Mouse (Mus musculus) cerebellum, adult 11-12 months (tissue): ENCODE results near the gene Sft2d1.
A peak's percentile ranks its signal among the peaks of the same experiment; 100 is the strongest.
"Not testable (repeated sequence)": the region's sequence is repeated elsewhere in the genome, so short reads cannot be mapped to it uniquely, and the experiment has no call there.

Experiments
- DNase-seq: peaks from one replicate; pipeline ENCODE4 v3.0.0; 2022

The Sft2d1 gene

DNA sequence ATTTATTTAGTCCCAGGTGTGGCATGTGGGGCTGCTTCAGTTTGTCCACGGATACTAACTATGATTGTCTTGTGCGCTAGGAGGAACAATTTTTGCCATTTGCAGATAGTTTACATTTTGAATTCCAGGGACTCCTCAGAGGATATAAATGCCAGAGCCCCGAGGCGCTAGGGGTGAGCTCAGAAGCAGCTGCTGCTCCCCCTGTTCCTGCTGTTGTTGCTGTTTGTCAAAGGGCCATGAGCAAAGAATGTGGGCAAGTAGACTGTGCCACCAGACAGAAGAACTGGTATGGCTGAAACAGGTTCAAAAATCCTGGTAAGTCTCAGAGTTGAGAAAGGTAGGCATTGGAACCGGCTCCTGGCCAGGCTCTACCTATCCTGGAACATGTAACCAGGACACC, 7.2 kb upstream of the Sft2d1 start:
- no peak for DNase-seq

DNA sequence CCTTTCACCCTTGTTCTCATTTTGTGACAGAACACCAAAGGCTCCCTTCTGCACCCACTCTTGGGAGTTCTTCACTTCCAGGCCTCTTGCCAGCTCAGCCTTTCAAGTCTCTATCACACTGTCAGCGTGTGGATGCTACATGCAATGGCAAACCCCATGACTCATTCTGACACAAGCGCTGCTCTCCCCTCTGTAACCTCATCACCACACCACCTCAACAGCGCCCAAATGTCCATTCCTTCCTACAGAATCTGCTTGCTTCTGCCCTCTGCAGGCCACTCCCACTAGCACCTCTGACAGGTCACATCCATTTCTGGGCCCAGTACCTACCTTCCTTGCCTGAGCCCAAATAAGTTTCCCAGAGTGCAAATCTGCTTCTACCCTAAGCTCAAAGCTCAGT, 5.1 kb upstream of the Sft2d1 start:
- DNase-seq = no peak

DNA sequence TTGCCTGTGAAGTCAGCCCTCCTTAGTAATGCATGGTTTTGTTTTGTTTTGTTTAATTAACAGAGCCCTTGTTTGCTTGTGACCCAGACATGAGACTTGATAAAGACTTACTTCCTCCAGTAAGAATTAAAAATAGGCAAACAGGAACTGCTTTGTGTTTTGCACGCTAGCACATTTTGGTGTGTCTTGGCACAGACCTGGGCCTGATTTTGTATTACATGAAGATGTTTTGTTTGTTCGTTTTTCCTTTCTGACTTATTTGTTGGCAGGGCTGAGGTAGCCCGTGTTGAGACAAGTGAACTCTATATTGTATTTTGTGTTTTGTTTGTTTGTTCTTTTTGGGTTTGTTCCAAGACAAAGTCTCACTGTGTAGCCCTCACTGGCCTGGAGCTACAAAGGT, 849 bp downstream of the Sft2d1 start:
- no peak for DNase-seq

DNA sequence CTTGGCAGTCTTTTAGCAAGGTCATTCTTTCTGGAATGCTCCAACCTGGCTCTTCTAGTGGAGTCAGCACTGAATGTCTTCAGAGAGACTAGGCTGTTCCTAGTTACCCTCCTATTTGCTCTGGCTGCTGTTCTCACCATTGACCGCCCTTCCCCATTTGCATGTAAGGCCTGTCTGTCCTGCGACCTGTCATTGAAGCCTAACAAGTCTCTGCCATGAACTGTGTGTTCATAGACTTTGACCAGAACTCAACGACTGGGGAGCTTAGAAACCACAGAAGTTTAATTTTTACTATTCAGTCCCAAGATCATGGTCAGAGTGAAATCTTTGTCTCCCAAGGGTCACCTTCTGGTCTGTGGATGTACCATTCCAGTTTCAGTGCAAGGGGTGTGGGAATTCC, 3.1 kb downstream of the Sft2d1 start:
- no peak for DNase-seq

DNA sequence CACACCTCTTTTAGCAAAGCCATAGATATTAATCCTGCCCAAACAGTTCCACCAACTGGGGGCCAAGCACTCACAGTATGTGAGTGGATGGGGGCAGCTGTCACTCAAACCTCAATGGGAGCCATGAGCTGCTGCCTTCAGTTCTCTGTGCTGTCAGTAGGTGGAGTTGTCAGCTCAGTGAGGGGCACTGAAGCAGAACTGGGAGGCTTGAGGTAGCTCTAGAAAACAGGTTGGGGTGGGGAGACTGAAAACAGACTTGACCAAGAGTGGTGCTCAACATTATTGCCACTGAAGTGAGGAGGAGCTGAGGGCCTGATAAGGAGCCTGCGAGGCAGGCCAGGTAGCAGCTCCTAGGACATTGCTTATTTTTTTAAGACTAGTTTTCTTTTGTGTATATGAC, 5.3 kb downstream of the Sft2d1 start:
- no peak for DNase-seq

DNA sequence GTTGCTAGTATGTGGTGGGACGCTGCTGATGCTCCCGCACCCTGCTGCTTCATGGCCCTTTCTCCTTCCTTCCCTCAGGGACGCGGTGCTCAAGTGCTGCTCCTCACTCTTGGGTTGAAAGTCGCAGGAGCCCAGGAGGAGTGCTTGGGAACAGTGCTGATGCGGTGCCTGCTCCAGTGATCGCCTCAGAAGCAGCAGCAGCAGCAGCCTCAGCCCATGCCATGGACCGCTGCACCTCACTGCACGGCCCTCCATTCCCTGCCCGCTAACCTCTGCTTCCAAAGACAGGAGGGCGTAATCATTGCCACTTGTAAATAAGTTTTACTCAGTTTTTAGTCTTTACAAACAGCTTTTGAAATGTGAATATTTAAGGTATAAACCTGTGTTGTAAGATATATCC, 16.0 kb downstream of the Sft2d1 start:
- not testable (repeated sequence) for DNase-seq

DNA sequence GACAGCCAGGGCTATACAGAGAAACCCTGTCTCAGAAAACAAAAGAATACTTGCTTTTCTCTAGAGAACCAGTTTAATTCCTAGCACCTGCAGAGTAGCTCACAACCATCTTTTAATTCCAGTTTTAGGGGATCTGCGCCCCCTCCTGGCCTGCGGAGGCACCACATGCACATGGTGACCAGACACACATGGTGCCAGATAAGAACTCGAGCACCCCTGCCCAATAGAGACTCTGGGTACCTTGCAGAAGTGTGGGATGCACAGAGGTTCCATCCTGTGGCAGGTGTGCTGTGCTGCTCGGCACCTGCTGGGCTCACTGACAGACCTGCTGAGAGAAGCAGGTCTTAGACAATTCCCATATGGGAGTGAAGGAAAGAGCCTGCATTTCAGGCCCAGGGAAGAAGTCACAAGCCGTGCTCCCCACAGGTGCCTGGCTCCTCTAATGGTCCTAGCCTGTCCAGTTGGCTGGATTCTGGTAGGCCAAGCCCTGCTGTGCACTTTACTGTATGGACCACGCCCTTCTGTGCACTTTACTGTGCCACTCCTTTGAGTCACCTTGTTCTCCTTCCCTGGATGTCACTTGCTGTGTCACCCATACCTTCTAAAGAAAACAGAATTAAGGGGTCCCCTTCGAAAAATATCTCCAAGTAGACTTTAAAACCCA, 17.7 kb downstream of the Sft2d1 start:
- DNase-seq = no peak

DNA sequence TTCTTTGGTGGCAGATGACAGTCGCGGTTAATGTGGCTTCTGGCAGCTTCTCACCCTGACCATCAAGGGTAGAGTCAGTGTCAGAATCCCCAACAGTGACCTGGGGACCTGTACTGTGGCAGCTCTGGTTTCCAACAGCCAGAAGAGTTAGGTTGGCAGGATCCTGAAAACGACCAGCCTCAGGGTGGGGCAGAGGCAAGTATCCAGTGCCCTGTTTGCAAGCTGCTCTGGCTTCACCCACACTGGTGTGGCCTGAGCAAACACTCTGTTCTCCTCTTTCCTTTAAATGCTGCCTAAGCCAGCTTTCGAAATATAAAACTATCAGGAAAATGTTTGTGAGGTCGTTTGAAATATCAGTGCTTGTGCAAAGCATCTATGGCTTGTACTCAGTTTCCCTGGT, 19.7 kb downstream of the Sft2d1 start:
- DNase-seq = no peak

DNA sequence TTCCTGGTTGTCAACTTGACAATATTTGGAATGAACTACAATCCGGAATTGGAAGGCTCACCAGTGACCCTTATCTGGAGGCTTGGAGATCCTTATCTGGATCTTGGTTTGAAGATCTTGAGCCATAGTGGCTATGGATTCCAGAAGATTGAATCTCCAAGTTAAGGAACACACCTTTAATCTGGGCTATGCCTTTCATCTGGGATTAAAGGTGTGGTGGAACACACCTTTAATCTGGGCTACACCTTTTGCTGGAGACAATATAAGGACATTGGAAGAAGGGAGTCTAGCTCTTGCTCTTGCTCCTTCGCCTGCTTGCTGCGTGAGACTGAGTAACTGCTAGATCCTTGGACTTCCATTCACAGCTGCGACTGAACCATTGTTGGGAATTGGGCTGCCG, 26.3 kb downstream of the Sft2d1 start, which contains the start of gene Prr18:
Gene Prr18, plus strand, starts transcription at position 301 of the 400 bp plus-strand sequence.
- not testable (repeated sequence) for DNase-seq

DNA sequence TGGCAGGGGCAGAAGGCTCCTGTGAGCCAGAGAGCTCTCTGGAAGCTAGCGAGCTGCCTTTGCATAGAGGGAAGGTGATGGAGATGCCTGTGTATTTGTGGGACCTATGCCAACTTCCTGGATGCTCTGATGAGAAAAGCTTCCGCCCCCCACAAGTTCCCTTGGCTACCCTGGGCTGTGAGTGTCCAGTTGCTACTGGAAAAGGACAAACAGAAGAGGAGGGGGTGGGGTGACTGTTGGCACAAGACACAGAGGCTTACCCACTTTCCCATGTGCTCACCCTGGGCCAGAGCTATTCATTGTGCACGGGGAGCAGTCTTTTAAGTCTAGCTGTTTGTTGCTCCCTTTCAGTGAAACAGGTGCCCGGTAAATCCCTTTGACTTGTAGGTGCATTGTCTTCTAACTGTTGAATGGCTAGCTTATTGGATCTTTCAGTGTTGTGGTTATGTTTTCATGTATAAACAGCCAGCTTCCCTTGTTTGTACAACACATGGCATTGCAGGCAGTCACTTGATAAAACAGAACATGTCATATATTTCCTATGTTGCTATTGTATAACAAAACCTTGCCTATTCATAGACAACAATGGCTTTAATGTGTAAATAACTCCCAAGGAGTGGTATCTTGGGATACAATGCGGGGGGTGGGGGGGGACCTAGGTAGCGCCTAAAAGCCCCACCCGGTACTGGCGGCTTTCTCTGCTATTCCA, 28.9 kb downstream of the Sft2d1 start:
- DNase-seq = peak; percentile 25

DNA sequence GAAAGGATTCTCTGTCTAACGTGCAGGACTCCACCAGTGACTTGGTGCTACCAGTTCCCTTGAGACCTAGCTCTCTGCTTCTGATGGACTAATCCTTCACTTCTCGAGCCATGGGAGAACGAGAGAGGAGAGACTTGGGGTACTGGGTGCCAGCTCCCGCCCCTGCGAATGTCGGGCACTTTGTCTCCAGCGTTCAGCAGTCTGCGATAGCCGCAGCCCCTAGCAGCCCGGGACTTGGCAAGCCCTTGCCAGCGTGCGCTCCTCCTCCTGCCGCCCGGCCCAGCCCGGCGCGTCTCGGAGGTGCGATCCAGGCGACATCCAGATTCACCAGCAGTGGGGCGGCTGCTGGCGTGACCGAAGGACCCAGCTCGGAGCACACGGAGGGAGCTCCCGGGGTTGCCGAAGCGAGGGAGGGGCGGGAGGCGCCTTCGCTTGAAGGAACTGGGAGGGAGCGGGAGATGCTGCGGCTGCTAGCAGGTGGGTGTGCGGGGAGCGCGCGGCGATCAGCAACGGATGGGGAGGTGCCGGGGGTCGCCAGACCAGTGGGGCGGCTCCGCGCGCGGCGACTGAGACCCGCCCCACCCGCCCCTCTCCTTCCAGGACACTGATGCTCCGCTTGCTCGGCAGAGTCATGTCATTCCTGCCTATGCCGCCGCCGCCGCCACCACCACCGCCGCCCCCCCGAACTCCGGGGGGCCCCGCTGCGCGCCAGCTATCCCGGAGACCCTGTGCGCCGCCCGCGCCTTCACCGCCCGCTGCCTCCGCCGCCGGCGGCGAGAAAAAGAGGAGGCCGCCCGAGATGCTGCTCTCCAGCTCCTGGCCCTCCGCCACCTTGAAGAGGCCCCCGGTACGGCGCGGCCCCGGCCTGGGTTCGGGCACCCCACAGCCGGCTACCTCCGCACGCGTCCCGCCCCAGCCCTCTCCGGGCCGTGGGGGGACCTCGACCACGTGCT, 29.8 kb downstream of the Sft2d1 start:
- peak; percentile 35 for DNase-seq

DNA sequence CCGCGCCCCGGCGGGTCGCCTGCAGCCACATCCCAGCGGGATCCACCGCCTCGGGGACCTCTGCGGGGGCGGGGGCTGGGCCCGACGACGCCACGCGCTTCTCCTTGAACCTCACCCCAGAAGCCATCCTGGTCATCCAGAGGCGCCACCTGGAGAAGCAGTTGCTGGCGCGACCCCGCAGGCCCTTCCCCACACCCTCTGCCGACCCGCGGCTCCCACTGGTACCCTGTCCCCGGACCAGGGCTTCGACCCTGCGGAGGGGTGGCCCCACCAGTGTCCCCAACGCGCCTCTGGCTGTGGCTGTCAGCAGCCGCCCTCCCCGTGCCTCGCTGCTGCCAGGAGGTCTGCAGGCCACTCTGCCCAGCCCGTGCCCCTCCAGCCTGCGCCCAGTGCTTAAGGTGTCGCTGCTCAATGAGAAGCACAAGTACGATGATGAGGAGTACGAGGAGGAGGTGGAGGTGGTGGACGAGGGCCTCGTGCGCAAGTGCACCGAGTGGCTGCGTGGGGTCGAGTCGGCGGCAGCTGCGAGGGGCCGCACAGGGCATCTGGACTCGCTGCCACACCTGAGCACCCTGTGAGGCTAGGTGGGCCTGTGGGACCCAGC, 30.6 kb downstream of the Sft2d1 start:
- DNase-seq = no peak

DNA sequence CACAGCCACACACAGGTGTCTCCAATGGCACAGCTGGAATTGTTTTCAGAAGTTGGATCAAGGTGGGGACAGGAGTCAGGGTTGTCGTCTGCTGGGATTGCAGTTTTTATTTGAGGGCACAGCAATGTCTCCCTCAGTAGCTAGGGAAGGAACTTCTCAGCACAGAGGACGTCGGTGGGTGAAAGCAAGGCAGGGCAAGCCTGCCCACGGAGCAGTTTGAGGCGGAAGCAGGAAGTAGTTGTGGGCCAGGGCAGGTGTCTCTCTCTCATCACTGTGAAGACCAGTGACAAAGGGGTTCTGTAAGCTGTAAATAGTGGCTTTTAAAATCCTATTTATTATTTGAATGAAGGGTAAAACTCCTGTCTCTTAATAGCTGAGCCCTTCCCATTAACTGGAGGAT, 31.8 kb downstream of the Sft2d1 start:
- no peak for DNase-seq

DNA sequence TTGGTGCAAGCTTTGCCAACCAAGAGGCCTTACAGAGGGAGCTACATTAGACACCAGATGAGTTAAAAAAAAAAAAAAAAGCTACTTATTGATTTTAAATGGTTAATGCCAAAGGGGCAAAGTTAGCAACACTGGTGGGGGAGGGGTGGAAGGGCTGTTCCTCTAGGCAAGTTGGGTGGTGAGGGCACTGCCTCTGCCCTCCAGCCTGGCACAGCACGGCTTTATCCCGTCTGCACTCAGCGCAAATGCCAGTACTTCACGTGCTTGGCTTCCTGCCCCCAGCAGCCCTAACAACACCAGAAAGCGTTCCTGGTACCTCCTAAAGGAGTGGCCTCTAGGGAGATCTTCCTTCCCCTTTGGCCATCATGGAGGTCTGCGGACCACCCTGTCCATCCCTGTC, 32.5 kb downstream of the Sft2d1 start:
- no peak for DNase-seq

DNA sequence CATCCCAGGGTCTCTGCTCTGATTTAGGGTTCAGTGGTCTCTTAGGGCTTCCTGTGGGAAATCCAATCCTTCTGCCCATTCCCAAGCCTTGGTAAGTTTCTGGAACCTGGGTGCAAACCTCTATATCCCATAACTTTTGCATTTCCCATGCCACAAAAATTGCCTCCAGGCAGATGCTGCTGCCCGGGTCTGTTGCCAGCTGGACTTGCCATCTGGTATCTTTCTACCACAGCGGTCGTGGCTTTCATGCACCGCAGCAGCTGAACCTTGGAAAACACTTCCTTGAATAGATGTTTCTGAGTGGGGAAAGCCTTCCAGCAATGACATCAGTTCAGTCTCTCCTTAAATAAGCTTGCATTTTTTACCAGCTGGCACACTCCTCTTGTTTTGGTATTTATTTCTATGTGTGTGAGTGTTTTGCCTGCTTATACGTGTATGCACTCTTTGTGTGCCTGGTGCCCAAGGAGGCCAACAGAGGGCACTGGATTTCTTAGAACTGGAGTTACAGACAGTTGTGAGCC, 36.9 kb downstream of the Sft2d1 start:
- no peak for DNase-seq

DNA sequence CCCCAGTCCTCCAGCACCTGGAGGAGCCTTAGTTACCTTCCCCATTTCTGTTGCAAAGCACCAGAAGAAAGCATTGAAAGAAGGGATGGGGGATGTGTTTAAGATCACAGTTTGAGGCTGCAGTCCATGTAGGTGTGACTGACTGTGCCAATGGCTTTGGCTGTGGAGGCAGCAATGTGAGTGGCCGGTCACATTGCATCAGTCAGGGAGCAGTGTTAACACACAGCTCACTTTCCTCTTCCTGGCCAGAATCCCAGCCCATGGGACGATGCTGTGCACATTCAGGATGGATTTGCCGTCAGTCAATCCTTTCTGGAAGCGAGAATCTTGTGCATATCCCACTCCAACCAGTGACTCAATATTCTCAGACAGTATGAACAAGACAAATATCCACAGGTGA, 38.0 kb downstream of the Sft2d1 start:
- DNase-seq = no peak

DNA sequence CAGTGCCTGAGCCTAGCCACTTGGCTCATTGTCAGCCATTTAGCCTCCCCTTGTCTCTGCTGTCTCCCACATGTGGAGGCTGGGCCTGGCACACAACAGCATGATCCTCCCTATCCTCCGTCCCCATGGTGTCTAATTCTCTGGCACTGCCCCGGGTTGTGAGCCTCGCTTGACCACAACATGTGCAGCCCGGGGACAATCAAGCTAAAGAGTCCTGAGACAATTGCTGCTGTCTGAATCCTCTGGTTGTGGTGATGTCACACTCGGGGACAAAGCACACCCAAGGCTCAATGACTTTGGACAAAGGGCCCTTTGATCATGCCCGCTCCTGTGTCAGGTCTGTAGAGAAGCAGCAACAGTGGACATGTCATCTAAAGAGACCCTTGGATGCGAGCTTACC, 40.2 kb downstream of the Sft2d1 start:
- peak; percentile 46 for DNase-seq

DNA sequence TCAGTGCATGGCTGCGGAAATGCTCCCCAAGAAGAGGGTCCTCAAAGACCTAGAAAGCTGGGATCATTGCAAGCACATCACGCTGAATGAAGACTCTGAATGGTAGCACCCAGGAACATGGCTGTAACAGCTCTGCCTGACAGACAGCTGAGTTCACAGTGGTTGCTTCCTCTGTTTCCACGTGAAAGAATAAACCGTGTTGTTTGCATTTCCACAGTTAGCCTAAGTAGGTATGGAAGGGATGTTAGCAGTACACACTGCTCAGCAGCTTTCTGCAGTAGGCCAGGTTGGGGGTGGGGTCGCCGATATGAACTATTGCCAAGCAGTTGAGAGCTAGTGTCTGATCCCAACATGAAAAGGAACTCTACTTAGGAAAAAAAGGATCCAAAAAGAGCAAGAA, 44.8 kb downstream of the Sft2d1 start, which contains the start of gene T2:
Gene T2, plus strand, starts transcription at position 301 of the 400 bp plus-strand sequence.
- DNase-seq = no peak

DNA sequence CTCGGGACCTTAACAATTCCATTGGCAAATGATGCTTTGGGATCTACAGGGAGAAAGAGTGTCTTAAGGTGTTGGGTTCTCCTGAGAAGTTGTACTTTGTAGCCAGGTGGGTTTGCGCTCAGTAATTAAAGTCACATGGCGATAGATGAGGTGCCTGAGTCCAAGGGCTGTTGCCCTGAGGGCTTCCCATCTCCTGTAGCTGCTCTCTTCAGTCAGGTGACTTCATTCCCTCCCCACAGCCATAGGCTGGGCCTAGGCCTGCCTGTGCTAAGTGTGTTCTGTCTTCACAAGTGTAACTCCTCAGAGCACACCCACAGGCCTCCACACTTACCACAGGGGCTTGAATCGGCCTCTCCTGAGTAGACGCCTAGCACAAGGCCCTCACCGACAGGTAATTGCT, 46.6 kb downstream of the Sft2d1 start:
- no peak for DNase-seq

DNA sequence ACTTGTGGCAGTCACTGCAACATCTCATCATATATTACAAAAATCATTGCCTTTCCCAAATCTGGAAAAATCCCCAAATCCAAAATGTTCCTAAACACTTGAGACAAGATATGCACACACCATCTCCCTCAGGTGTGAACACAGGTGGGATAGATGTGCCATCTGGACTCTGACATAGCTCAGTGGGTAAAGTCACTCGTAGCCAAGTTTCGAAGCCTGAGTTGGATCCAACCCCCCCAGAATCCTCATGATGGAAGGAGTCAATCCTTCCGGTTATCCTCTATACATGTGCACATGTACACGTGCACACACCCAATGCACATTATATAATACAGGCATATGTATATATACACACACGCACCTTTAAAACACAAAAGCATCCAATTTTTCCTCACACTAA, 50.0 kb downstream of the Sft2d1 start:
- no peak for DNase-seq

DNA sequence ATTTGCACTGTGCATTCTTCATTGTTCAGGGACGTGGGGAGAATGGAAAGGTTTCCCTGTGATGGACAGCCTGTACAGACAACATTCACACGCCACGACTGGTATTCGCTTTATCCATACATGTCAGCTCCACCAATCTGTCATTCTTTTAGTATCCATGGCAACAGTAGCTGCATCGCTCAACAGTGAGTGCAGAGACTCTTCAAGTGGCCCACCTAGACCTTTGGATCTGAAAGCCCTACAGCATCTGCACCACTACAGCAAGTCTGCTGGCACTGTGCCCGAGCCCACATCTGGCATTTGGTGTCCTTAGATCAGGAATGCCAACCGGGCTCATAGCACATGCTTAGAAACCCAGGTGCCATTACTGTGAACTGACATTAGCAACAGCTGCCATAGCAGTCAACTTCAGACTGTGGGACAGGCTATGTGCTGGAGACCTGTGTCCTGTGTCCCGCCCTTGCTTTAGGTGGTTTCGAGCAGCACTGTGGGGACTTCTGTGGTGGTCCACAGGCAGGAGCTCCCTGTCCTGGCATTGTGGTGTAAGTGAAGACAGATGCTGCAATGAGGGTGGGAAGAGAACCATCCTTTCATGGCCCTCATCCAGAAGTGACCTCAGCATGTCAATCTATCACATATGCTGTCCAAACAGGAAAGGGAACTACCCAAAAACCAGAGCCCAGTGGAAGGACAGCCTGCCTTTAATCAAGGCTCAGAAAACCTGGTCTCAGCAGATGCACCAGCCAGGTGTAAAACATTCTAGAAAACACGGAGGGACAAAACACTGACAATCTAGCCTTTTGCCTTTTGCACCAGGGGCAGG, 50.6 kb downstream of the Sft2d1 start:
- DNase-seq = no peak
